Mouse (Mus musculus): ENCODE measurements around the gene Zfp93. TPM values are rescaled to one million over a fixed set of nuclear protein-coding genes. Genes with fewer than 3 reads are reported as not detected.
"Not testable (repeated sequence)": the region's sequence is repeated elsewhere in the genome, so short reads cannot be mapped to it uniquely, and the experiment has no call there.

The Zfp93 gene
- polyA plus RNA-seq, 1 experiment from 2014 or later: 8.4 TPM

GRCm38 (mm10) chr7:24268176-24269155, 1.8 kb upstream of the Zfp93 start:
- no peak for TF ChIP-seq CTCF (IDR thresholded peaks at IDR 0.05; ENCODE audit: low read depth)
- no peaks in the 10 kb centered on the region for H3K9me3 ChIP-seq (ENCODE audit: low read depth, low read length)
- H3K9ac ChIP-seq: no peak overlapping the region
- WGBS: 73% methylated on average over 24 of the region's 24 CpGs
- peaks cover 3% of the 10 kb centered on the region; the same call in 1 of the 2 replicates for H3K4me1 ChIP-seq (ENCODE audit: insufficient read depth)
- H3K4me3 ChIP-seq (ENCODE audit: low read depth, low read length): no peak overlapping the region
- DNase-seq (no peak), ATAC-seq (ENCODE audit: insufficient read depth) (no peak)
- H3K36me3 ChIP-seq (ENCODE audit: insufficient read depth): no peaks in the 10 kb centered on the region
- no peak overlapping the region for H3K4me2 ChIP-seq
- no peaks in the 10 kb centered on the region for H3K27me3 ChIP-seq (ENCODE audit: insufficient read depth, low read length)
- H3K27ac ChIP-seq (ENCODE audit: low read depth): no peak overlapping the region

GRCm38 (mm10) chr7:24269256-24269655, 964 bp upstream of the Zfp93 start:
- no peak for DNase-seq
- 70% methylated on average over 3 of the region's 3 CpGs for WGBS

GRCm38 (mm10) chr7:24269667-24270287, 443 bp upstream of the Zfp93 start:
- Histone ChIP-seq H3K4me2 (peak overlapping the region; percentile 77), H3K27ac (ENCODE audit: low read depth) (no peak overlapping the region), H3K9ac (peak overlapping the region; percentile 66), H3K9me3 (ENCODE audit: low read depth, low read length) (no peaks in the 10 kb centered on the region), H3K4me1 (ENCODE audit: insufficient read depth) (peaks cover 3% of the 10 kb centered on the region; the same call in 1 of the 2 replicates), H3K4me3 (ENCODE audit: low read depth, low read length) (peak overlapping the region; percentile 63), H3K36me3 (ENCODE audit: insufficient read depth) (peaks cover 8% of the 10 kb centered on the region), H3K27me3 (ENCODE audit: insufficient read depth, low read length) (no peaks in the 10 kb centered on the region)
- no peak for DNase-seq
- WGBS: 30% methylated on average over 7 of the region's 7 CpGs
- peak; percentile 56; the same call in 1 of the 2 replicates for ATAC-seq (ENCODE audit: insufficient read depth)
- no peak for TF ChIP-seq CTCF (IDR thresholded peaks at IDR 0.05; ENCODE audit: low read depth)

More at GRCm38 (mm10) chr7:24269256-24269655, 964 bp upstream of the Zfp93 start:
- peak; percentile 7; the same call in 1 of the 2 replicates for ATAC-seq (ENCODE audit: insufficient read depth)
- Histone ChIP-seq H3K27ac (ENCODE audit: low read depth) (no peak overlapping the region), H3K36me3 (ENCODE audit: insufficient read depth) (peaks cover 3% of the 10 kb centered on the region; the same call in 1 of the 2 replicates), H3K4me1 (ENCODE audit: insufficient read depth) (peaks cover 3% of the 10 kb centered on the region; the same call in 1 of the 2 replicates), H3K9me3 (ENCODE audit: low read depth, low read length) (no peaks in the 10 kb centered on the region), H3K27me3 (ENCODE audit: insufficient read depth, low read length) (no peaks in the 10 kb centered on the region), H3K4me3 (ENCODE audit: low read depth, low read length) (no peak overlapping the region), H3K4me2 (peak overlapping the region; percentile 77; the same call in 1 of the 2 replicates), H3K9ac (no peak overlapping the region)
- TF ChIP-seq CTCF (IDR thresholded peaks at IDR 0.05; ENCODE audit: low read depth): no peak

GRCm38 (mm10) chr7:24271191-24271590, 971 bp downstream of the Zfp93 start:
- WGBS: 97% methylated on average over 6 of the region's 6 CpGs
- Histone ChIP-seq H3K36me3 (ENCODE audit: insufficient read depth) (peaks cover 15% of the 10 kb centered on the region), H3K4me2 (peak overlapping the region; percentile 77; the same call in 1 of the 2 replicates), H3K4me1 (ENCODE audit: insufficient read depth) (peaks cover 3% of the 10 kb centered on the region; the same call in 1 of the 2 replicates), H3K9ac (no peak overlapping the region), H3K27me3 (ENCODE audit: insufficient read depth, low read length) (no peaks in the 10 kb centered on the region), H3K9me3 (ENCODE audit: low read depth, low read length) (no peaks in the 10 kb centered on the region), H3K4me3 (ENCODE audit: low read depth, low read length) (no peak overlapping the region), H3K27ac (ENCODE audit: low read depth) (no peak overlapping the region)
- ATAC-seq (ENCODE audit: insufficient read depth) (no peak), DNase-seq (no peak)
- TF ChIP-seq CTCF (IDR thresholded peaks at IDR 0.05; ENCODE audit: low read depth): no peak

- WGBS: 92% methylated on average over 4 of the region's 4 CpGs
- H3K4me2 ChIP-seq: no peak overlapping the region
- no peak for TF ChIP-seq CTCF (IDR thresholded peaks at IDR 0.05; ENCODE audit: low read depth)
These were observed 4.2 kb downstream of the Zfp93 start for GRCm38 (mm10) chr7:24274456-24274855.

GRCm38 (mm10) chr7:24278771-24279170, 8.6 kb downstream of the Zfp93 start:
- not testable (repeated sequence) for H3K4me2 ChIP-seq; DNase-seq; H3K27me3 ChIP-seq (ENCODE audit: insufficient read depth, low read length); H3K9me3 ChIP-seq (ENCODE audit: low read depth, low read length); H3K4me3 ChIP-seq (ENCODE audit: low read depth, low read length); H3K9ac ChIP-seq; H3K27ac ChIP-seq (ENCODE audit: low read depth); H3K4me1 ChIP-seq (ENCODE audit: insufficient read depth); ATAC-seq (ENCODE audit: insufficient read depth)
- 83% methylated on average over 3 of the region's 3 CpGs for WGBS
- H3K36me3 ChIP-seq (ENCODE audit: insufficient read depth): peaks cover 15% of the 10 kb centered on the region

More at GRCm38 (mm10) chr7:24274456-24274855, 4.2 kb downstream of the Zfp93 start:
- Histone ChIP-seq H3K9ac (no peak overlapping the region), H3K36me3 (ENCODE audit: insufficient read depth) (peaks cover 15% of the 10 kb centered on the region), H3K4me3 (ENCODE audit: low read depth, low read length) (no peak overlapping the region), H3K27ac (ENCODE audit: low read depth) (no peak overlapping the region), H3K9me3 (ENCODE audit: low read depth, low read length) (no peaks in the 10 kb centered on the region), H3K4me1 (ENCODE audit: insufficient read depth) (peaks cover 3% of the 10 kb centered on the region; the same call in 1 of the 2 replicates), H3K27me3 (ENCODE audit: insufficient read depth, low read length) (no peaks in the 10 kb centered on the region)
- DNase-seq: no peak
- ATAC-seq (ENCODE audit: insufficient read depth): no peak

Measured in lung, embryonic 14.5 days (tissue).